Mouse (Mus musculus) brown adipose tissue, adult 24 weeks (tissue): ENCODE data around the gene Rabac1. TPM values are rescaled to one million over a fixed set of nuclear protein-coding genes. Genes with fewer than 3 reads are reported as not detected.

Experiments
- H3K27ac ChIP-seq: fragments of 200-500 bp; replicated peaks from 2 replicates; pipeline ENCODE4 v1.5.1; 2012; ENCODE audit warnings: low read depth, mild to moderate bottlenecking, low read length
- H3K4me1 ChIP-seq: fragments of 200-500 bp; 2 replicates; pipeline ENCODE4 v1.6.1; 2012; ENCODE audit warnings: low read length, mixed read lengths; ENCODE audit not compliant: control insufficient read depth, insufficient read depth, insufficient read length
- H3K4me3 ChIP-seq: fragments of 200-500 bp; 2 replicates; pipeline ENCODE4 v1.5.1; 2012; ENCODE audit warnings: low read depth, mild to moderate bottlenecking, low read length, moderate library complexity; ENCODE audit not compliant: insufficient read depth
- polyA plus RNA-seq: library from polyadenylated mRNA; stranded (reverse); fragments of >200 nt; gene quantifications from 2 replicates; pipeline ENCODE4 v1.2.4, GENCODE M21; 2012; ENCODE audit not compliant: missing spikeins, insufficient read depth, insufficient read length

Rabac1 gene
- polyA plus RNA-seq, 1 experiment: 236 TPM

DNA sequence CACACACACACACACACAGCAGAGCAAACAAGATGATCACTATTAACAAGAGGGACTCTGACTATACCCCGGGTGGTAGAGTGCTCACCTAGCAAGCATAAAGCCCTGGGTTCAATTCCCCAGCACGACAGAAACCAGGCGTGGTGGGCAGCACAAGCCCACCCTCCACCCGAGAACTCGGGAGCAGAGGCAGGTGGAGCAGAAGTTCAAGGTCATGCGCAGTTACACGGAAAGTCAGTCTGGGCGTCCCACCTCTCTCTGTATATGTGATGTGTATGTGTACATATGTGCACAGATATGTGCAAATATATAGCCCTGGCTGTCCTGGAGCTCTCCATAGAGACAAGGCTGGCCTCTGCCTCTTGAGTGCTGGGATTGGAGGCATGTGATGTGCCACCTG is 4.6 kb downstream of the Rabac1 start:
- Histone ChIP-seq H3K4me1 (no peaks in the 10 kb centered on the region), H3K27ac (no peak overlapping the region), H3K4me3 (no peak overlapping the region)

DNA sequence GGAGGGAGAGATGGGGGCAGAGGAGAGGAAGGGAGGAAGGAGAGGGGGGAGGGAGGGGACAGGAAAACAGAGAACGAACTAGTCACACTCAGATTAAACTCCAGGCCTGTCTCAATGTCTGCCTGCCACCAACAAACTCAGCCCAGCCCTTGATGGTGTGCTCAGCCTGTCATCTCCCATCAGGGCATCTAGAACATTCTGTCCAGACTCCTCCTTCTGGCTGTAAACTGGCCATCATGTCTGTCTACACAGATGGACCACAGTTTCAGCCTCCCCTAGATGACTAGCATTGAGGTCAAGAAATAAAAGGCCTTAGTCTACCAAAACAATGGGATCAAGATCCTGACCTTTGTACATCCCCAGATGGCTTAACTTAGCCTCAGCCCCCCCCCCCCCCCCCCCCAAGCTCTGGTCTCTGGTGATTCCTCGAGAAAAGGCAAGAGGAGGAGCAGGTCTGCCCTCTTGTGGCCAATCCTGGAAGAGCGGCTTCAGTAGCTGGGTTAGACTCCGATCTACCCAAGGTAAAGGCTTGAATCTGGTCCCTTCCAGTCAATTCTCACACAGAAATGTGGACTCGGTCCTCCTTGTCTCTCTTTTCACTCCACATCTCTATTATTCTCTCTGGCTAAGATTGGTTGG is 7.5 kb downstream of the Rabac1 start:
- H3K4me1 ChIP-seq: no peaks in the 10 kb centered on the region
- no peak overlapping the region for H3K4me3 ChIP-seq
- H3K27ac ChIP-seq: no peak overlapping the region

DNA sequence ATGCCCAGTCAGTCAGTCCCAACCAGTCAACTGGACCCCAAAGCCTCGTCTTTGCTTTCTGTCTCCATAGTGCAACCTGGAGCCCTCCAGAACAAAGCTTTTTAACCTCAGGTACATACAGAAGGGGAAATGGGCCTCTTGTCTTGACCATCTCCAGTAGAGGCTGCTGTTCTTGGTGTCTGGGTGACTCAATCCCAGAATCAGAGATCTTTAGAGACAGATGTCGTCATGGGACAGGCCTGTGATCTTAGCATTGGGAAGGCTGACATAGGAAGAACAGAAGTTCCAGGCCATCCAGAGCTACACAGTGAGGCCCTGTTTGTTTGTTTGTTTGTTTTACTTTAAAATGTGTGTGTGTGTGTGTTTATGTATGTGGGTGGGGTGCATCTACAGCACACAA is 8.3 kb downstream of the Rabac1 start:
- H3K4me3 ChIP-seq: no peak overlapping the region
- H3K4me1 ChIP-seq: no peaks in the 10 kb centered on the region
- no peak overlapping the region for H3K27ac ChIP-seq

DNA sequence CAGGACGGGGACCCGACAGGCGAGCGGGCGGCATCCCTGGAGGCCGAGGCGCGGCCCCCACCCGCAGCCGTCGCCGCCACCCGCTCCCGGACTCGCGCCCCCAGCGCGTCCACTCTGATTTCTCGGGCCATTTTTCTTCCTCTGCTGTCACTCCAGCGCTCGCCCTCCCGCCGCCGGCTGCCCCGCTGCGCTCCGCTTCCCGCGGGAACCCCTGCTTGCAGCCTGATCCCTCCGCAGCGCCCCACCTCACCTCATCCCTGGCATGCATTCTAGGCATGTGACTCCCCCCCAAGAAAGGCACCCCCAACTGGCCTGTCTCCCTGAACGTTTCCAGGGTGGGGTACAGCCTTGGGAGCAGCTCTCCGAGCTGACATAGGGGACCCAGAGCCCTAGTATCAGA is 17.3 kb downstream of the Rabac1 start:
- Histone ChIP-seq H3K27ac (no peak overlapping the region), H3K4me3 (peak overlapping the region; percentile 36; the same call in 1 of the 2 replicates)

DNA sequence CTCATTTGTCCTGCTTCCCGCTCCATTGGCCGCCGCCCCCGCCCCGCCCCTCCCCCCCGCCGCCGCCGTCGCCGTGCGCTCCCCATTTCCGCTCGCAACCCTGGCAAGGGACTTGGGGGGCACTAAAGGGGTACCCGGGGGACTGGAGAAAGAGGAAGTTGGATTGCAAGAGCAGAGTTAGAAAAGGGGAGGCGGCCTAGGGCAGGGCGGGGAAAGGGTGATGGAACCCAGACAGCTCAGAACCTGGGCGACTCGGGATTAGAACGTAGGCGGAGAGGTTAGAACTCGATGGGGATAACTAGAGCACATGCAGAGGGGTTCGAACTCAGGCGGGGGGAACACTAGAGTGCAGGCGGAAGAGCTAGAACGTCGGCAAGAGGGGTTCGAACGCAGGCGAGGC is 18.1 kb downstream of the Rabac1 start:
- Histone ChIP-seq H3K27ac (no peak overlapping the region), H3K4me1 (no peaks in the 10 kb centered on the region)

More for the DNA sequence above, 17.3 kb downstream of the Rabac1 start:
- H3K4me1 ChIP-seq: no peaks in the 10 kb centered on the region

DNA sequence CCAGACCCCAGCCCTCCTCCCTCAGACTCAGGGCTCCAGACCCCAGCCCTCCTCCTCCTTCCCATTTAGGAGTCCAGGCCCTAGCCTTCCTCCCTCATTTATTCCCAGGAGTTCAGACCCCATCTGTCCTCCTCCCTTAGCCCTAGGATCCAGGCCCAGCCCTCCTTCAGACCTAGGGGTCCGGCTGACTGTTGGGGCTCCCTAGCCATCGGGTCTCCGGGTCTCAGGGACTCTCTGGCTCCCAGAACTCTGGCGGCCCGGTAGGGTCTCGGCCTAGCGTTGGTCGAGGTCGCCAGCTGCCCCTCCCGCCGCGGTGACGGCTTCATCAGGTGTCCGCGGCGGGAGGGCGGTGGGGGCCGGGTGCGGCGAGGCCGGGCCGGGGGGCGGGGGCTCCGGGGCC is 18.6 kb downstream of the Rabac1 start:
- Histone ChIP-seq H3K27ac (no peak overlapping the region), H3K4me1 (no peaks in the 10 kb centered on the region), H3K4me3 (peak overlapping the region; percentile 28; the same call in 1 of the 2 replicates)

More for the DNA sequence above, 18.1 kb downstream of the Rabac1 start:
- H3K4me3 ChIP-seq: peak overlapping the region; percentile 36

DNA sequence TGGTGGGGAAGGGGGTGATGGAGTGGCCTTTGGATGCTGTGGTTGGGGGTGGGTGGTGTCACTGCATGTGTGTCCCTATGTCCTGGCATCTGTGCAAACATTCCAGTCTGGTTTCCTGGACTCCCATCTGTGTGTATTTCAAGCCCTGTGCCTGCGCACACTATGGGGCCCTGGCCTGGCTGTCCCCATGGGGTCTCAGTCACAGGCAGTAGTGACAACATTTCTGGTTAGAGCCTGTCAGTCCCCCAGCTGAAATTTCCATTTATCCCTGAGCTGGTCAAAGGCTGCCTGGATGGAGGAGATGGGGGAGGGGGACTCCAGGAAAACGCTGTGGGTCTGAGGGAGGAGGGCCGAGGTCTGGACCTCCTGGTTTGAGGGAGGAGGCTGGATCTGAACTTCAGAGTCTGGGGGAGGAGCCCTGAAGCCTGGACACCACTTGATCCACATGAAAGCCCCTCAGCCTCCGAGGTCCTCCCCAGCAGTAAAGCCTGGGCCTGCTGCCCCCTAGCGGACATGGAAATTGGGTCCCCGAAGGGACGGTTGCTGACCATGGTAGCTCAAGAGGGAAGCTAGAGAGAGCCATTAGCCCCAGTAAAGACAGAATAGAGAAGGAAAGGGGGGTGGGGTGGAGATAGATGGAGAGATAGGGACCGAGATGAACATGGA is 22.5 kb downstream of the Rabac1 start:
- Histone ChIP-seq H3K27ac (no peak overlapping the region), H3K4me3 (no peak overlapping the region), H3K4me1 (no peaks in the 10 kb centered on the region)

DNA sequence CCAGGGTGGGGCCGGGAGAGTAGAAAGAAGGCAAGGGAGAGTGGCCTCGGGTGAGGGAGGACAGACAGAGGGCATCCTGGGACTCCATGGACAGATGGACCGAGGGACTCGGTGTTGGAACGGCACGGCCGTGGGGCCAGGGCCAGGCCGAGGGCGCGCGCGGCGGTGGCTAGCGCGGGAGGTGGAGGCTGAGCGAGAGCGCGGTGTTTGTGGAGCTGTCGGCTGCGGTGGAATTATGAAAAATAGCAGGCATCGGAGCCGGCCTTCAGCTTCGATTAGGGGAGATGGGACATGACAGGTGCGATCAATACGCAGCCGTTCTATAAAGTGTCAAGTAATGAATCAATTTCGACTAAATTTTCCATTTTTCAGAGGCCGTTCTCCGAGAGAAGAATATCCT is 23.8 kb downstream of the Rabac1 start:
- Histone ChIP-seq H3K4me1 (no peaks in the 10 kb centered on the region), H3K4me3 (no peak overlapping the region), H3K27ac (no peak overlapping the region)

DNA sequence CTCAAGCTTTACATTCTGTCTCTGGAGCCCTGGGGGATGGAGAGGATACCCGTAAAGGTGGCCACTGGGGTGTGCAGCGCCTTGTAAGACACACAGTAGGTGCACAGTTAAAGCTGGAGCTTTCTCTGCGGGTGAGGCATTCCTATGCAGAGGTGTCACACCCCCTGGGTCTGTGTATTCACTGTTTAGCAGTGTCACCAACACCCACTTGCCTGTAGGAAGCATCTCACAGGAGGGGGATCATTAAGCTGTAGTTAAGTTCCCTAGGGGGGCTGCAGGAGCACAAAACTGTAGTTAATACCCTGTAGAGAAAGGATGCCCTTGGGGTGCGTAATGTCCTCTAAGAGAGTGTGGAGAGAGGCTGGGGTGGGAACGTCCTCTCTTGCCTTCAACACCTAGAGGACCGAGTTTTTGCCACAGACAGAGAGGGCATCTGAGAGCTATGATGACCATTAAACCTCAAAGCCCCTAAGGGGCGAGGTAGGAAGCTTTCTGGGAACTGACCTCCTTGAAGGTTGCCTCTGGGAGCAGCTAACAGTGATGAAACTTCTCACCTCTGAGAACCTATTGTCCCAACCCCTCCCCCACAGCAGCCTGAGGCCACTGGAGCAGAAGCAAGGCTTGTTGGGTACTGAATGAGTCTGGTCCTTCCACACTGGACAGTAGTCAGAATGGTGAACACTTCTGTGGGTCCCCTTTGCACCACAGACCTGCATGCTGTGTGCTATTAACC is 25.1 kb downstream of the Rabac1 start:
- Histone ChIP-seq H3K4me1 (no peaks in the 10 kb centered on the region), H3K27ac (no peak overlapping the region), H3K4me3 (no peak overlapping the region)

DNA sequence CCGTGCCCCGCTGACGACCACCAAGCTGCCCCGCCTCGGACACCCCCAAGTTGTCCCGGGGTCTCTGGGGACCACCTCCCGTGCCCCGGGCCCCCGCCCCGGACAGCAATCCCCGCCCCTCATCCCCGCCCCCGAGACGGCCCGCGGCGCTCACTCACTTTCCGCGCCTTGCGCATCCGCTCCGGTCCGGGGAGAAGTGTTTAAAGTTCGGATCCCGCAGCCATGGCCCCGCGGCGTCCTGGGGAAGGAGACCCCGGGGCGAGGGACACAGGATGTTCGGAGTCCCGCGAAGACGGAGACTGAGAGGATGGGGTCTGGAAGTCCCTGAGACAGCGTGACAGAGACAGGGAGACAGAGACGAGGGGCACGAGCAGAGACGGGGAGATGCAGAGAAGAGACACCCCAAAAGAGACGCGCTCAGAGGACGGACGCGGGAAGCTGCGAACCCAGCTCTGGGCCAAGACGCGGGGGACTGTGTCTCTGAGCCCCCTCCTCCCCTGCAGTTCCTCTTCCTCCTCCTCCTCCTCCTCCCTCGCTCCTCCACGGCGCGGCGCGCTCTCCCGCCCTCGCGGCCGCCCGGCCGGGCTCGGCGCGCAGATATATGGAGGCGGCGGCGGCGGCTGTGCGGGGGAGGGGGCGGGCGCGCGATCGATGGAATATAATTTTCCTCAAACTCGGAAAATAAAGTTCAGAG is 28.1 kb downstream of the Rabac1 start, which contains the start of gene Gm4881:
Gm4881 (minus strand) TSS at position 238 of the 694 bp plus-strand sequence.
- no peaks in the 10 kb centered on the region for H3K4me1 ChIP-seq
- no peak within 1 kb of the TSS for H3K27ac ChIP-seq
- H3K4me3 ChIP-seq: peak within 1 kb of the TSS; percentile 37; the same call in 1 of the 2 replicates

DNA sequence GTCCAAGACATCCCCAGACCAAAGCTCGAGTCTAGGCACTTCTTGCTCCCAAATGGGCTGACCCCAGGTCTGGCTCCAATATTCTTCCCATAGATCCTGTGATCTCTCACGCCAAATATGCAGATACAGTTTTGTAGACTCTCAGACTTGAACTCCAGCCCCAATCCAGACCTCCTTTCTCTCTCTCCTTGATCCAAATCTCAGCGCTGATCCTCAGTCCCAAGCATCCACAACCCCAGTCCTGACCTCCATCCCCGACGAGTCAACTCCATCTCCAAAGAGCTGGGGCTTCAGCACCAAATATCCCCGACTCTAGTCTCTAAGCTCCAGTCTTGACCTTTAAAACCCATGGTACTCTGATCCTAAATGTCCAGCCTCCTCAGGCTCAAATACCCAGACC is 28.9 kb downstream of the Rabac1 start:
- no peak overlapping the region for H3K4me3 ChIP-seq
- no peak overlapping the region for H3K27ac ChIP-seq
- H3K4me1 ChIP-seq: no peaks in the 10 kb centered on the region

DNA sequence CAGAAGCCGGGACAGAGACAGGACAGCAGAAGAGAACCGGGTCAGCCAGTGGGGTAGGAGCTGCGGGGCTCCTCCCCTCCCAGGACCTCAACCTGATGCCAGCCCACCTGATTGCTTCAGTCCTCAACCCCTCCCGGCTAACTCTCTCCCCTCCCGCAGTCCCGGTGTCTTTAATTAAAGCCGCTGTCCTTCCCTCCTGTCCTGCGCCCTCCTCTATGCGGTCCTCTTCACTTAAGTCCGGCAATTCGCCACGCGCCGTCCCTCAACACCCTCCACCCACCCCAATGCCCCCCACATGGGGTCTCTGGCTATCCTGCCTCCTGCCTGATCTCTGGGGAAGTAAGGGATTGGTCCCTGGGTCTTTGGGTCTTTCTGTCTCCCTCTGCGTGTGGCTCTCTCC is 40.9 kb downstream of the Rabac1 start:
- Histone ChIP-seq H3K4me3 (no peak overlapping the region), H3K27ac (no peak overlapping the region), H3K4me1 (no peaks in the 10 kb centered on the region)

DNA sequence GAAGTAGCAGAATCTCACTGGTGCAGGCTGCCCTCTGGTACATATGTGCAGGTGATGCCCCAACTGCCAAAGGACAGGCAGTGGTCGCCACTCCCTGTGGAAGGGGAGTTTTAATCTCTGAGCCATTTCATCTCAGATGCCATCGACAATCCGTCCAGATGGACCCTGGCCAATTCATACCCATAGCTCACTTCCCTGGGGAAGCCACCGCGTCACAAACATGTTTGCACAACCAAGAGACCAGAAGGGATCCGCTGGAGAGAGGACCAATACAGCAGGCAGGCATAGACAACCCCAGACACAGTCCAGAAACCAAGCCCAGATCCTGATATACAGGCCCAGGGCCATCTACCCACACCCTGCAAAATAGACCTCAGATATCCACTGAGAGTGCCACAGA is 42.1 kb downstream of the Rabac1 start:
- Histone ChIP-seq H3K4me1 (no peaks in the 10 kb centered on the region), H3K27ac (no peak overlapping the region), H3K4me3 (no peak overlapping the region)
